Mouse (Mus musculus) olfactory bulb, adult 2 months (tissue): ENCODE data around the gene Arf5.

ENCODE experiments used
- CTCF ChIP-seq: fragments of 200-500 bp; IDR thresholded peaks from 2 replicates; pipeline ENCODE4 v1.5.1; 2012; ENCODE audit warnings: low read depth, mild to moderate bottlenecking, low read length, moderate library complexity; ENCODE audit not compliant: insufficient read depth
- POLR2A ChIP-seq: fragments of 200-500 bp; IDR thresholded peaks from 2 replicates; pipeline ENCODE4 v1.6.1; 2012; ENCODE audit warnings: mild to moderate bottlenecking, low read depth, low read length, moderate library complexity; ENCODE audit not compliant: insufficient read depth

- no peak for TF ChIP-seq POLR2A
- TF ChIP-seq CTCF, result no peak
These were observed 23.6 kb upstream of the Arf5 start for GRCm38 (mm10) chr6:28399791-28400190.
